ENCODE assay signal across 9 mouse cellular contexts in genomic region chr12:78205915-78206570, GRCm38 (mm10). TPM values are rescaled to one million over a fixed set of nuclear protein-coding genes. Genes with fewer than 3 reads are reported as not detected.
DNase-seq lines count a peak whose midpoint lies in the region; ATAC-seq and TF ChIP-seq lines count a peak whose summit lies in the region.
"Had no signal": no experiment of that assay in that cellular context is flagged by ENCODE, and none has a peak within 500 bp of the region (broad histone marks: within the 10 kb centered on the region; RNA-seq: fewer than 3 reads in every experiment).

No protein-coding gene starts in this region.

- peak overlapping the region; percentile 23 for H3K4me2 ChIP-seq in lung, embryonic 14.5 days
- H3K4me2 ChIP-seq in neural tube, embryonic 15.5 days = peak overlapping the region; percentile 34

- intact Hi-C loops in heart, postnatal 14 days (cut with DNase I) = loop anchor here (5.0 to 10.0 kb wide), 3 partner anchors 149 to 619 kb away; no protein-coding TSS in a partner anchor

- ATAC-seq in erythroblast, adult 5-6 weeks (replicated peaks; ENCODE audit: low FRiP score, poor library complexity, severe bottlenecking) = peak; percentile 60; the same call in 1 of the 2 replicates
- peak; percentile 74; the same call in 1 of the 2 replicates for ATAC-seq in lung, embryonic 14.5 days (ENCODE audit: insufficient read depth)
- ATAC-seq in neural tube, embryonic 15.5 days (ENCODE audit: low FRiP score) = no peak

- peak; percentile 65 for DNase-seq in ES-CJ7 (ENCODE audit: low read depth, low spot score)
- DNase-seq in heart, postnatal 14 days = peak; percentile 49 to 63
- DNase-seq in kidney, postnatal 25 days = peak; percentile 46 to 48
- peak; percentile 89 for DNase-seq in lung, embryonic 14.5 days
- DNase-seq in thymus, postnatal 25 days = peak; percentile 51

- H3K27ac ChIP-seq in bone marrow macrophage, adult 2 months (ENCODE audit: insufficient read depth, low read depth, low read length) = 0 out of 2 replicates have a peak overlapping the region, but pooled peaks have one; percentile 9
- H3K27ac ChIP-seq in lung, embryonic 14.5 days (ENCODE audit: low read depth) = no peak overlapping the region
- H3K27ac ChIP-seq in neural tube, embryonic 15.5 days (replicated peaks) = no peak overlapping the region

- no peak overlapping the region for H3K9ac ChIP-seq in lung, embryonic 14.5 days
- H3K9ac ChIP-seq in neural tube, embryonic 15.5 days (replicated peaks) = no peak overlapping the region

- H3K36me3 ChIP-seq in lung, embryonic 14.5 days (ENCODE audit: insufficient read depth) = no peaks in the 10 kb centered on the region
- no peaks in the 10 kb centered on the region for H3K36me3 ChIP-seq in neural tube, embryonic 15.5 days

- no peak for TF ChIP-seq POLR2A in bone marrow macrophage, adult 2 months (IDR thresholded peaks at IDR 0.05; ENCODE audit: borderline replicate concordance, low read depth, low read length)

- WGBS in lung, embryonic 14.5 days = 10% methylated on average over 5 of the region's 5 CpGs
- 4% methylated on average over 5 of the region's 5 CpGs for WGBS in neural tube, embryonic 15.5 days

- H3K9me3 ChIP-seq in lung, embryonic 14.5 days (ENCODE audit: low read depth, low read length) = no peaks in the 10 kb centered on the region
- H3K9me3 ChIP-seq in neural tube, embryonic 15.5 days (replicated peaks) = no peaks in the 10 kb centered on the region

- TF ChIP-seq CTCF in bone marrow macrophage, adult 2 months (IDR thresholded peaks at IDR 0.05; ENCODE audit: low read depth, low read length) = no peak
- TF ChIP-seq CTCF in lung, embryonic 14.5 days (IDR thresholded peaks at IDR 0.05; ENCODE audit: low read depth) = peak; percentile 85

- H3K27me3 ChIP-seq in lung, embryonic 14.5 days (ENCODE audit: insufficient read depth, low read length) = no peaks in the 10 kb centered on the region
- H3K27me3 ChIP-seq in neural tube, embryonic 15.5 days (replicated peaks) = no peaks in the 10 kb centered on the region

- H3K4me3 ChIP-seq in bone marrow macrophage, adult 2 months (ENCODE audit: insufficient read depth, low read length) = peak overlapping the region; percentile 43
- H3K4me3 ChIP-seq in lung, embryonic 14.5 days (ENCODE audit: low read depth, low read length) = no peak overlapping the region
- 0 out of 2 replicates have a peak overlapping the region, but pooled peaks have one; percentile 8 for H3K4me3 ChIP-seq in neural tube, embryonic 15.5 days (replicated peaks)

- peaks cover 4% of the 10 kb centered on the region for H3K4me1 ChIP-seq in bone marrow macrophage, adult 2 months (ENCODE audit: control insufficient read depth, insufficient read depth, low read length)
- H3K4me1 ChIP-seq in lung, embryonic 14.5 days (ENCODE audit: insufficient read depth) = no peaks in the 10 kb centered on the region
- H3K4me1 ChIP-seq in neural tube, embryonic 15.5 days = 0 out of 2 replicates have a peak, but pooled peaks cover 8% of the 10 kb centered on the region

RNA-seq across cellular contexts. Expression of gene Gm6657, which starts 12.0 kb away (rescaled TPM):
- not detected in 2 replicates for polyA plus RNA-seq in bone marrow macrophage, adult 2 months (2012; ENCODE audit: insufficient read depth, insufficient read length, missing spikeins)
- total RNA-seq in erythroblast, adult 5-6 weeks (2015; ENCODE audit: low replicate concordance) = not detected in 2 replicates
- not detected in 2 replicates for total RNA-seq in erythroblast, adult 5-6 weeks (2017; ENCODE audit: low replicate concordance)
- not detected for total RNA-seq in heart, postnatal 14 days (2021)
- not detected in 2 replicates for polyA plus RNA-seq in lung, embryonic 14.5 days (2014; fragmentation: Nextera tagmentation; extraction: Ambion mirVana)
- not detected in 2 replicates for polyA plus RNA-seq in neural tube, embryonic 15.5 days (2015; fragmentation: Nextera tagmentation; extraction: Ambion mirVana)
- total RNA-seq: gastrocnemius, postnatal 36 days had no signal

RNA-seq across cellular contexts. Expression of gene Gphn, which starts 20.1 kb away (rescaled TPM):
- polyA plus RNA-seq in bone marrow macrophage, adult 2 months (2012; ENCODE audit: insufficient read depth, insufficient read length, missing spikeins) = 12.0 and 16.0 TPM in 2 replicates
- 0.77 and 6.3 TPM in 2 replicates for total RNA-seq in erythroblast, adult 5-6 weeks (2015; ENCODE audit: low replicate concordance)
- total RNA-seq in erythroblast, adult 5-6 weeks (2017; ENCODE audit: low replicate concordance) = 6.4 and 15.8 TPM in 2 replicates
- 10 to 100 TPM; 22.8 TPM for total RNA-seq in heart, postnatal 14 days (2021)
- polyA plus RNA-seq in lung, embryonic 14.5 days (2014; fragmentation: Nextera tagmentation; extraction: Ambion mirVana) = 16.6 and 18.1 TPM in 2 replicates
- polyA plus RNA-seq in neural tube, embryonic 15.5 days (2015; fragmentation: Nextera tagmentation; extraction: Ambion mirVana) = 49.3 and 64.6 TPM in 2 replicates
